Mouse (Mus musculus): ENCODE measurements around the gene Mfsd14a. TPM values are rescaled to one million over a fixed set of nuclear protein-coding genes. Genes with fewer than 3 reads are reported as not detected.

Gene Mfsd14a
- polyA plus RNA-seq, 1 experiment, result 0.52 TPM

DNA sequence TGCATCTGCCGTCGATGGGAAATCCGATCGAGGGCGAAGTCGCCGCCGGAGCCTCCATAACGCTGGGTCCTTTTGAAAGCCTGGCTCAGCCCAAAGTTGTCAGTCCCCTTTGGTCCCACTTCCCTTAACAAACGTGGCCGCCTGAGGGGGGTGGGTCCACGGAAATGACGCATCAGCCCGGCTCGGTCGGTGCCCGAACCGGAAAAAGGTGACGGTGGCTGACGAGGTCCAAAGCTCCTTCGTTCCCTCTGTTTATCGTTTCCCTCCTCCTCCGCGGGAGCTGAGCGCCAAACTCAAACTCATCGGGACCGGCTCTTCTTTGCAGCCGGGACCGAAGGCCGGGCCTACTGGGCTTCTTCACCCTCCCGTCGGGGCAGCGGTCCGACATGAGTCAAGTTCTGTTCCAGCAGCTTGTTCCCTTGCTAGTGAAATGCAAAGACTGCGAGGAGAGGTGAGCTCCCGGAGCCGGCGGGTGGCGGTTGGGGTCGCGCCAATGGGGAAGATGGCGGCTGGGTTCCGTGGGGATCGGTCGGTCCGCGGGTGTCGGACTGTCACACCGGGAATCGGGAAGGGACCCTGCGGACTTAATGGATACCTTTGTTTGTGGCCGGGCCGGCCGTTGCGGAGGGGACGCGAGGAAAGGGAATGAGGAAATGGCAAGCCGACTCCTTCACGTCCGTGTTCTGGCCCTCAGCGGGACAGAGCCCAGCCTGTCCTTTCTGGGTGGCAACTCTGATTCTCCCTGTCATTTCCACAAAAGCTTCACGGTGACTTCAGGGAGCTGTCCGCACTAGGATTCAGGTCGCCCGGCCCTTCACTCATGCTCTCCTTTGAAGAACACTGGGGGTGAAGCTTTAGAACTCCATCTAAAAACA lies 67.5 kb downstream of the Mfsd14a start, which contains the start of gene Sass6:
Gene Sass6 (plus strand): TSS at position 255 of the 875 bp plus-strand sequence.
- H3K4me1 ChIP-seq (ENCODE audit: control insufficient read depth), result peaks cover 35% of the 10 kb centered on the region
- no peak for TF ChIP-seq GATA1 (IDR thresholded peaks at IDR 0.05; ENCODE audit: low read length)
- no peak for TF ChIP-seq TAL1 (IDR thresholded peaks at IDR 0.05; ENCODE audit: low read length)
- no peaks in the 10 kb centered on the region for H3K9me3 ChIP-seq (ENCODE audit: control insufficient read depth, low read length)
- H3K4me3 ChIP-seq (replicated peaks), result peak within 1 kb of the TSS; percentile 74
- no peaks in the 10 kb centered on the region for H3K27me3 ChIP-seq (ENCODE audit: control insufficient read depth)
- H3K36me3 ChIP-seq (ENCODE audit: control insufficient read depth), result peaks cover 44% of the 10 kb centered on the region

DNA sequence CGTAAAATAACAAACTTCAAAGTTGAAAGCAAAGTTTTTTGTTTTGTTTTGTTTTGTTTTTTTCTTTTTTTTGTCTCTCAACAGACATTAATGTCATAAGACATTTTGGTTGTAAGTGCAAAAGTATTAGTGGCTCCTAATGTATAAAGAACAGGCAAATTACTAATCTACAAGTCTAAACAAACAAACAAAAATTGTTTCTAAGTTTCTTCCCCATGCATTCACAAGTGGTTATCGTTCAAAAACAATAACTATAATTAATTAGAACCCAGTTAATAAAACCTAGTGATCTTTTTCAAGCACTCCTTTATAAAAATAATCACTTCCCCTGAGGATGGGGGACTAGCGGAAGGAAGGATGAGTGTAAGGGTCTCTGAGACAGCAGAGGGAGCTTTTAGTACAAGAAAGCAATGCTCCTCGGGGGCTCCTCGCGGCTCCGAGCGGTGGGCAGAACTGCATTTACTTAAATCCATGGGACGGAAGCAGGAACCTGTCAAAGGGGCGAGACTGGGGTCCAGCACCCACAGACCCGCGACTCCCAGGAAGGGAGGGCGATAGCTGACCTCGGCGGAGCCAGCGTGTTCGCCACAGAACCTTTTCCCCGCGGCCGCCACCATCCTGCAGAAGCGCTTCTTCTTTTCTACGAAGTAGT lies 68.3 kb downstream of the Mfsd14a start:
- no peaks in the 10 kb centered on the region for H3K27me3 ChIP-seq (ENCODE audit: control insufficient read depth)
- no peaks in the 10 kb centered on the region for H3K9me3 ChIP-seq (ENCODE audit: control insufficient read depth, low read length)
- H3K36me3 ChIP-seq (ENCODE audit: control insufficient read depth), result peaks cover 47% of the 10 kb centered on the region
- peak overlapping the region; percentile 74 for H3K4me3 ChIP-seq (replicated peaks)
- H3K4me1 ChIP-seq (ENCODE audit: control insufficient read depth), result peaks cover 35% of the 10 kb centered on the region
- TF ChIP-seq TAL1 (IDR thresholded peaks at IDR 0.05; ENCODE audit: low read length) (no peak), GATA1 (IDR thresholded peaks at IDR 0.05; ENCODE audit: low read length) (no peak)

DNA sequence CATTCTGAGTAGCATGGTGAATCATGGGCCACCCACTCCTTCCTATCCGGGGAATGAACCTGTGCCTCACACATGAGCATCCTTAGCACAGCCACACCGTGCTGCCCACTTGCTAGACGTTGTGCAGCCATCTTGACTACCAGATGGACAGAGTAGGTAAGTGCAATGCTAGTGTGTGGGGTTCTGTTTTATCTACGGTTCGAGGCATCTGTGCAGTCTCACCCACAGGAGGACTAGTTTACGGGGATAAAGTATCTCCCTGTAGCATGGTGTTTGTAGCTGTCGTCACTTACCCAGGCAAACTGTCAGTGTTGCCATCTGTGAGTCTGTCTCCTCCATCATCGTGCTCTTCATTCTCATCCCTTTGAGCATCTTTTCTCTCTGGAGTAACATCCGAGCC lies 80.3 kb downstream of the Mfsd14a start:
- H3K9me3 ChIP-seq (ENCODE audit: control insufficient read depth, low read length), result no peaks in the 10 kb centered on the region
- no peaks in the 10 kb centered on the region for H3K27me3 ChIP-seq (ENCODE audit: control insufficient read depth)
- H3K4me1 ChIP-seq (ENCODE audit: control insufficient read depth), result no peaks in the 10 kb centered on the region
- TF ChIP-seq TAL1 (IDR thresholded peaks at IDR 0.05; ENCODE audit: low read length) (no peak), GATA1 (IDR thresholded peaks at IDR 0.05; ENCODE audit: low read length) (no peak)
- no peak overlapping the region for H3K4me3 ChIP-seq (replicated peaks)
- H3K36me3 ChIP-seq (ENCODE audit: control insufficient read depth), result peaks cover 71% of the 10 kb centered on the region

Other genes starting within 250 kb of the Mfsd14a start
- gene Cdc14a, start 238.6 kb downstream of the Mfsd14a start, polyA plus RNA-seq (2012), result 0.10 and 0.25 TPM in 2 replicates
- gene Rtca, start 154.5 kb downstream of the Mfsd14a start, polyA plus RNA-seq (2012), result 3.6 and 4.7 TPM in 2 replicates
- gene Dbt, start 149.6 kb downstream of the Mfsd14a start, polyA plus RNA-seq (2012), result 0.02 and 0.03 TPM in 2 replicates
- 0.01 TPM in 1 of 2 replicates, not detected in the other for gene Lrrc39, start 99.7 kb downstream of the Mfsd14a start, polyA plus RNA-seq (2012)
- 1.1 and 1.4 TPM in 2 replicates for gene Sass6, start 67.7 kb downstream of the Mfsd14a start, polyA plus RNA-seq (2012)
- 0.10 and 0.17 TPM in 2 replicates for gene Trmt13, start 48.1 kb downstream of the Mfsd14a start, polyA plus RNA-seq (2012)
- gene Gm43191, start 18.6 kb upstream of the Mfsd14a start, polyA plus RNA-seq (2012), result not detected in 2 replicates
- 0.55 and 0.71 TPM in 2 replicates for gene Slc35a3, start 50.2 kb upstream of the Mfsd14a start, polyA plus RNA-seq (2012)
- not detected in 2 replicates for gene Agl, start 145.5 kb upstream of the Mfsd14a start, polyA plus RNA-seq (2012)
- 0.92 and 1.8 TPM in 2 replicates for gene Frrs1, start 196.8 kb upstream of the Mfsd14a start, polyA plus RNA-seq (2012)